ENCODE assay signal across 18 mouse cellular contexts in genomic region chr16:7359043-7359442, GRCm38 (mm10).
DNase-seq lines count a peak whose midpoint lies in the region; ATAC-seq and TF ChIP-seq lines count a peak whose summit lies in the region.
"Had no signal": no experiment of that assay in that cellular context is flagged by ENCODE, and none has a peak within 500 bp of the region (broad histone marks: within the 10 kb centered on the region; RNA-seq: fewer than 3 reads in every experiment).

No protein-coding gene starts in this region.

- H3K4me3 ChIP-seq in forebrain, embryonic 14.5 days (ENCODE audit: low read depth, low read length) = no peak overlapping the region
- no peak overlapping the region for H3K4me3 ChIP-seq in forebrain, embryonic 11.5 days (ENCODE audit: low read depth, low read length)
- H3K4me3 ChIP-seq in hindbrain, embryonic 14.5 days (replicated peaks; ENCODE audit: low read length) = no peak overlapping the region
- H3K4me3 ChIP-seq in hindbrain, postnatal 0 days (ENCODE audit: low read length) = no peak overlapping the region
- no peak overlapping the region for H3K4me3 ChIP-seq in midbrain, embryonic 12.5 days
- H3K4me3 ChIP-seq in midbrain, postnatal 0 days (ENCODE audit: low read depth, low read length) = no peak overlapping the region
- H3K4me3 ChIP-seq: embryonic facial prominence, embryonic 12.5 days; forebrain, embryonic 15.5 days; heart, embryonic 13.5 days; hindbrain, embryonic 12.5 days had no signal

- no peaks in the 10 kb centered on the region for H3K36me3 ChIP-seq in forebrain, embryonic 14.5 days (ENCODE audit: control insufficient read depth, insufficient read depth, low read length)
- no peaks in the 10 kb centered on the region for H3K36me3 ChIP-seq in forebrain, embryonic 11.5 days (ENCODE audit: control insufficient read depth, insufficient read depth, low read length)
- H3K36me3 ChIP-seq in hindbrain, embryonic 14.5 days (replicated peaks; ENCODE audit: control insufficient read depth, insufficient read depth) = no peaks in the 10 kb centered on the region; the same call in 1 of the 2 replicates
- H3K36me3 ChIP-seq in hindbrain, postnatal 0 days (ENCODE audit: insufficient read depth, low read length) = no peaks in the 10 kb centered on the region
- H3K36me3 ChIP-seq in midbrain, embryonic 12.5 days = no peaks in the 10 kb centered on the region
- no peaks in the 10 kb centered on the region for H3K36me3 ChIP-seq in midbrain, postnatal 0 days (ENCODE audit: insufficient read depth, low read length)
- H3K36me3 ChIP-seq: embryonic facial prominence, embryonic 12.5 days; forebrain, embryonic 15.5 days; heart, embryonic 13.5 days; hindbrain, embryonic 12.5 days had no signal

- no peaks in the 10 kb centered on the region for H3K9me3 ChIP-seq in forebrain, embryonic 14.5 days (replicated peaks; ENCODE audit: control insufficient read depth, low read length)
- H3K9me3 ChIP-seq in forebrain, embryonic 11.5 days (ENCODE audit: control insufficient read depth, low read length) = no peaks in the 10 kb centered on the region
- no peaks in the 10 kb centered on the region for H3K9me3 ChIP-seq in hindbrain, embryonic 14.5 days (ENCODE audit: control insufficient read depth, low read length)
- no peaks in the 10 kb centered on the region for H3K9me3 ChIP-seq in hindbrain, postnatal 0 days (ENCODE audit: low read length)
- no peaks in the 10 kb centered on the region for H3K9me3 ChIP-seq in midbrain, embryonic 12.5 days
- no peaks in the 10 kb centered on the region for H3K9me3 ChIP-seq in midbrain, postnatal 0 days (ENCODE audit: low read length)
- H3K9me3 ChIP-seq: embryonic facial prominence, embryonic 12.5 days; forebrain, embryonic 15.5 days; heart, embryonic 13.5 days; hindbrain, embryonic 12.5 days had no signal

- H3K27me3 ChIP-seq in forebrain, embryonic 14.5 days (replicated peaks; ENCODE audit: control insufficient read depth, insufficient read depth, low read length) = no peaks in the 10 kb centered on the region
- H3K27me3 ChIP-seq in forebrain, embryonic 11.5 days (ENCODE audit: control insufficient read depth, insufficient read depth, low read length) = no peaks in the 10 kb centered on the region
- H3K27me3 ChIP-seq in hindbrain, embryonic 14.5 days (ENCODE audit: control insufficient read depth, insufficient read depth, low read length) = no peaks in the 10 kb centered on the region
- no peaks in the 10 kb centered on the region for H3K27me3 ChIP-seq in hindbrain, postnatal 0 days (ENCODE audit: insufficient read depth, low read length)
- no peaks in the 10 kb centered on the region for H3K27me3 ChIP-seq in midbrain, embryonic 12.5 days
- H3K27me3 ChIP-seq in midbrain, postnatal 0 days (ENCODE audit: insufficient read depth, low read length) = no peaks in the 10 kb centered on the region
- H3K27me3 ChIP-seq: embryonic facial prominence, embryonic 12.5 days; forebrain, embryonic 15.5 days; heart, embryonic 13.5 days; hindbrain, embryonic 12.5 days had no signal

- no peak for TF ChIP-seq CTCF in hindbrain, postnatal 0 days (IDR thresholded peaks at IDR 0.05; ENCODE audit: low read depth)
- no peak for TF ChIP-seq CTCF in midbrain, postnatal 0 days (IDR thresholded peaks at IDR 0.05)

- WGBS in forebrain, embryonic 14.5 days = 27% methylated on average over 5 of the region's 5 CpGs
- 59% methylated on average over 5 of the region's 5 CpGs for WGBS in forebrain, embryonic 11.5 days
- WGBS in hindbrain, embryonic 14.5 days = 35% methylated on average over 5 of the region's 5 CpGs
- WGBS in hindbrain, postnatal 0 days = 51% methylated on average over 5 of the region's 5 CpGs
- 32% methylated on average over 5 of the region's 5 CpGs for WGBS in midbrain, embryonic 12.5 days
- 40% methylated on average over 5 of the region's 5 CpGs for WGBS in midbrain, postnatal 0 days

- peak; percentile 60; the same call in 1 of the 2 replicates for ATAC-seq in forebrain, embryonic 14.5 days
- ATAC-seq in forebrain, embryonic 11.5 days (replicated peaks; ENCODE audit: low FRiP score) = no peak
- no peak for ATAC-seq in hindbrain, embryonic 14.5 days (ENCODE audit: low FRiP score)
- ATAC-seq in hindbrain, postnatal 0 days = no peak
- peak; percentile 69; the same call in 1 of the 2 replicates for ATAC-seq in midbrain, embryonic 12.5 days (ENCODE audit: low FRiP score, low read depth)
- ATAC-seq in midbrain, postnatal 0 days (ENCODE audit: low FRiP score) = no peak
- ATAC-seq: forebrain, embryonic 15.5 days had no signal

- no peak overlapping the region for H3K27ac ChIP-seq in forebrain, embryonic 14.5 days (ENCODE audit: low read depth, low read length)
- no peak overlapping the region for H3K27ac ChIP-seq in forebrain, embryonic 11.5 days (ENCODE audit: low read depth, low read length)
- 0 out of 2 replicates have a peak overlapping the region, but pooled peaks have one; percentile 15 for H3K27ac ChIP-seq in hindbrain, embryonic 14.5 days
- no peak overlapping the region for H3K27ac ChIP-seq in hindbrain, postnatal 0 days
- 0 out of 2 replicates have a peak overlapping the region, but pooled peaks have one; percentile 43 for H3K27ac ChIP-seq in midbrain, embryonic 12.5 days (replicated peaks)
- no peak overlapping the region for H3K27ac ChIP-seq in midbrain, postnatal 0 days (ENCODE audit: low read depth, low read length)
- H3K27ac ChIP-seq: embryonic facial prominence, embryonic 12.5 days; forebrain, embryonic 15.5 days; heart, embryonic 13.5 days; hindbrain, embryonic 12.5 days had no signal

- H3K4me1 ChIP-seq in forebrain, embryonic 14.5 days (ENCODE audit: control insufficient read depth, insufficient read depth, low read length) = peaks cover 3% of the 10 kb centered on the region; the same call in 1 of the 2 replicates
- no peaks in the 10 kb centered on the region for H3K4me1 ChIP-seq in forebrain, embryonic 11.5 days (replicated peaks; ENCODE audit: control insufficient read depth, insufficient read depth, low read length)
- no peaks in the 10 kb centered on the region for H3K4me1 ChIP-seq in hindbrain, embryonic 14.5 days (replicated peaks; ENCODE audit: control insufficient read depth, insufficient read depth, low read length)
- H3K4me1 ChIP-seq in hindbrain, postnatal 0 days (ENCODE audit: insufficient read depth, low read length) = no peaks in the 10 kb centered on the region
- peaks cover 11% of the 10 kb centered on the region; the same call in 1 of the 2 replicates for H3K4me1 ChIP-seq in midbrain, embryonic 12.5 days
- H3K4me1 ChIP-seq in midbrain, postnatal 0 days (ENCODE audit: insufficient read depth, low read length) = no peaks in the 10 kb centered on the region
- H3K4me1 ChIP-seq: embryonic facial prominence, embryonic 12.5 days; heart, embryonic 13.5 days had no signal

- no peak overlapping the region for H3K9ac ChIP-seq in forebrain, embryonic 14.5 days (ENCODE audit: low read length)
- no peak overlapping the region for H3K9ac ChIP-seq in forebrain, embryonic 11.5 days (ENCODE audit: low read length)
- H3K9ac ChIP-seq in hindbrain, embryonic 14.5 days = no peak overlapping the region
- H3K9ac ChIP-seq in hindbrain, postnatal 0 days (replicated peaks; ENCODE audit: low read length) = no peak overlapping the region
- H3K9ac ChIP-seq in midbrain, embryonic 12.5 days (replicated peaks) = no peak overlapping the region
- no peak overlapping the region for H3K9ac ChIP-seq in midbrain, postnatal 0 days (replicated peaks; ENCODE audit: low read length, poor library complexity, severe bottlenecking)
- H3K9ac ChIP-seq: embryonic facial prominence, embryonic 12.5 days; forebrain, embryonic 15.5 days; heart, embryonic 13.5 days; hindbrain, embryonic 12.5 days had no signal

- no peak overlapping the region for H3K4me2 ChIP-seq in forebrain, embryonic 14.5 days (ENCODE audit: low read length)
- no peak overlapping the region for H3K4me2 ChIP-seq in forebrain, embryonic 11.5 days (ENCODE audit: low read depth, low read length, severe bottlenecking)
- no peak overlapping the region for H3K4me2 ChIP-seq in hindbrain, embryonic 14.5 days (replicated peaks)
- no peak overlapping the region for H3K4me2 ChIP-seq in hindbrain, postnatal 0 days (ENCODE audit: low read depth, low read length)
- H3K4me2 ChIP-seq in midbrain, embryonic 12.5 days (replicated peaks) = no peak overlapping the region
- no peak overlapping the region for H3K4me2 ChIP-seq in midbrain, postnatal 0 days (ENCODE audit: low read depth, low read length, poor library complexity, severe bottlenecking)
- H3K4me2 ChIP-seq: embryonic facial prominence, embryonic 12.5 days; forebrain, embryonic 15.5 days; heart, embryonic 13.5 days; hindbrain, embryonic 12.5 days had no signal

- peak; percentile 60 for DNase-seq in forebrain, embryonic 14.5 days (ENCODE audit: low spot score)
- DNase-seq in forebrain, embryonic 11.5 days (ENCODE audit: low spot score) = no peak
- DNase-seq in hindbrain, embryonic 14.5 days (ENCODE audit: low spot score) = no peak
- DNase-seq in hindbrain, postnatal 0 days (ENCODE audit: low spot score) = no peak
- no peak for DNase-seq in midbrain, postnatal 0 days (ENCODE audit: low spot score)
- no peak for DNase-seq in urinary bladder, postnatal 25 days (ENCODE audit: low spot score)
- DNase-seq: adrenal gland, postnatal 10 days; cerebellum, adult 11-12 months; cerebellum, adult 9-10 months; cerebellum, postnatal 25 days; gastrocnemius, postnatal 36 days; heart, adult 11 months; heart, postnatal 36 days had no signal

Comparison
In these comparisons a context has a peak if more than half of its experiments do, and no peak if none do; other contexts are left out.
1. ATAC-seq: peak in forebrain, embryonic 14.5 days (single experiment) and midbrain, embryonic 12.5 days (single experiment); none in forebrain, embryonic 11.5 days (single experiment), hindbrain, embryonic 14.5 days (single experiment), hindbrain, postnatal 0 days (single experiment) and midbrain, postnatal 0 days (single experiment).
2. H3K27ac ChIP-seq: peak in hindbrain, embryonic 14.5 days (single experiment) and midbrain, embryonic 12.5 days (single experiment); none in forebrain, embryonic 14.5 days (single experiment), forebrain, embryonic 11.5 days (single experiment), hindbrain, postnatal 0 days (single experiment) and midbrain, postnatal 0 days (single experiment).